Mouse (Mus musculus): ENCODE results near the gene Nudt8.
"Not testable (repeated sequence)": the region's sequence is repeated elsewhere in the genome, so short reads cannot be mapped to it uniquely, and the experiment has no call there.

Nudt8 gene

DNA sequence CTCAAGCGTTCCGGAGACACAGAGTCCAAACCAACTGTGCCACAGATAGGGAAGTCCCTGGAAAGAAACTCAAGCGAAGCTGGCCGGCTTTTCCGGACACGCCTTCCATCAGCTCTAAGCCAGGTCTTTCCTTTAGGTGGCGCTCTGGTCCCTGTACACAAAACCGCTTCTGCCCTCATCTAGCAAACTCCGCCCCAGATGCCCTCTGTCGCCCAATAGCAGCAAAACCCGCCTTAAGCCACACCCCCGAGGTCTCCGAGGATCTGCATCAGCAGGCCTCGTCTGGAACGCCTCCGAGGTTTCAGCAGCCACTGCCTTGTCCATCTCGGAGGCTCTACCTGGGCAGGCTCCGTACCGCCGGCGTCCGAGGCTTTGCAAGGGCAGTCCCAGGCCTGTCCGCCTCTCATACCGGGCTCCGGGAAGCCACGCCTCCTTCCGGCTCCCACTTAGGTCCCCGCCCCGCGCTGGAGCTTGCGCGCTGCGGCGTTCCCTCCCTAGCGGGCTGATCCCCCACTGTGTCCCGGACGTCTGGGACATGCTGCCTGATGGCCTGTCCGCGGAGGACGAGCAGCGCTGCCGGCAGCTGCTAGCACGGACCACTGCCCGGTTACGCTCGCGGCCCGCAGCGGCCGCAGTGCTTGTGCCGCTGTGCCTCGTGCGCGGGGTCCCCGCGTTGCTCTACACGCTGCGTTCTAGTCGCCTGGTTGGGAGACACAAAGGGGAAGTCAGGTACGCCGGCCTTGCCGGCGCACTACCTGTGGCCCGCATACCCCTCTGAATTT is at the start of gene Nudt8, which contains the start of gene Gm49405:
Nudt8 (plus strand) TSS at position 462 of the 782 bp plus-strand sequence.
Gm49405 (plus strand) TSS at position 508 of the 782 bp plus-strand sequence.
- DNase-seq = peak; percentile 98

DNA sequence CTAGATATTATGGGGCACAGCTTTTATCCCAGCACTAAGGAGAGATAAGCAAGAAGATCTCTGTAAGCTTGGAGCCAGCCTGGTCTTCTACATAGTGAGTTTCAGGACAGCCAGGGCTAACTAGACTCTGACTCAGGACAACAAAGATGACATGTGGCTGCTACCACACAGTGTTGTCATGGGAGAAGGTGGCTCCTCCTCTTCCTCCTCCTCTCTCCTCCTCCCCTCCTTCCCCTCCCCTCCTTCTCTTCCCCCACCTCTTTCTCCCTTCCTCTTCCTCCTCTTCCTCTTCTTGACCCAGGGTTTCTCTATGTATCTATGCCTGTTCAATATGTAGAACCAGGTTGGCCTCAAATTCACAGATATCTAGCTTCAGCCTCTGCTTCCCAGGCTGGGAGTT is 48.9 kb upstream of the Nudt8 start:
- DNase-seq = no peak

- no peak for DNase-seq
These were observed 48.3 kb upstream of the Nudt8 start for GRCm38 (mm10) chr19:3952099-3952498.

- no peak for DNase-seq
These were observed 45.3 kb upstream of the Nudt8 start for GRCm38 (mm10) chr19:3955033-3955432.

GRCm38 (mm10) chr19:3955804-3956203 is 44.6 kb upstream of the Nudt8 start:
- DNase-seq = no peak

DNA sequence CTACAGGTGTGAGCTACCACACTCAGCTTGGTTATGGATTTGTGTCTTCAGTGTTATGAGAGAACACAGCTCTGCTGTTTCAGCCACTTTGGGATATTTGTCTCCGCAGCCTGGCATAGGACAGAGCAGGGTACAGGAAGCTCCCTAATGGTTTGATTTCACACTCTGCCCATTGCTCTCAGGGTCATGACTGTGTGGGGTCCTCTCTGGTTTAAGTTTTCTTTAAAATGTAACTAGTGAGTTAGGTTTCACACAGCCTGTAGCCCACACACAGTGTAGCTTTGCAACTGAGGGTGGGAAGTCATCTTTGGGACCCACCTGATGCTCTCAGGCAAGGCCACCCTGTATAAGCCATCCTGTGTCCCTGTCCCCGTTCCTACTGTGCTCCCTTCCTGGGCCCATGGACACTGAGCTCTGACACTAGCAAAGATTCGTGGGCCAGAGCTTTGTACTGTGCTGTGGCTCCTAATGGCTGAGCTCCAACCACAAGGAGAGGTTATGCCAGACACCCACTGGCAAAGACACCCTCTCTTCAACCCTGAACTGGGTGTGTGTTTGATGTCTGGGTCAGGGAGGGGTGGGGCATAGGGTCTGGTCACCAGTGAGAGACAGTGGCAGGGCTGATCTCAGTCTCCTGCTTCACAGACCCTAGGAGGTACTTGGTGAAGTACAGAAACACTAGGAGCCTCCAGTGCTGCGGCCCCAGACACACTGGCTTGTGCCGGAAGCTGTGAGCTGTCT is 42.9 kb upstream of the Nudt8 start:
- peak; percentile 19 for DNase-seq

DNA sequence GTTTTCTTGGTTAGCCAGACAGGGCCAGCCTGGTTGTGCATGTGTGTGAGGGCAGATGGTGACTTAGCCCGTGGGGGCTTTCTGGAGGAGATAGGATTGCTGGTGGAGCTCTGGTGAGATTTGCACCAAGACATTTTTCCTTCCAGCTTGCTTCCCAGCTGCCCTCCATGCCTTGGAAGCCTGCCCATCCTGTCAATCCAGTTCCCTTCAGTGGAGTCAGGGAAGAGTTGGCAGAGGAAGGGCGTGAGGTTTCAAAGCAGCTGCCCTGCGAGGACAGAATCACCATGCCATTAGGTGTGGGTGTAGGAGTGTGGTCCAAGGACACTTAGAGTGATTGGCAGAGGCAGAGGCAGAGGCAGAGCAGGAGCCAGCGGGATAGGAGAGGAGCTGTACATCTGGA is 41.9 kb upstream of the Nudt8 start, which contains the start of gene Aldh3b3:
Aldh3b3 (plus strand) TSS at position 176 of the 400 bp plus-strand sequence.
- peak; percentile 26 for DNase-seq

DNA sequence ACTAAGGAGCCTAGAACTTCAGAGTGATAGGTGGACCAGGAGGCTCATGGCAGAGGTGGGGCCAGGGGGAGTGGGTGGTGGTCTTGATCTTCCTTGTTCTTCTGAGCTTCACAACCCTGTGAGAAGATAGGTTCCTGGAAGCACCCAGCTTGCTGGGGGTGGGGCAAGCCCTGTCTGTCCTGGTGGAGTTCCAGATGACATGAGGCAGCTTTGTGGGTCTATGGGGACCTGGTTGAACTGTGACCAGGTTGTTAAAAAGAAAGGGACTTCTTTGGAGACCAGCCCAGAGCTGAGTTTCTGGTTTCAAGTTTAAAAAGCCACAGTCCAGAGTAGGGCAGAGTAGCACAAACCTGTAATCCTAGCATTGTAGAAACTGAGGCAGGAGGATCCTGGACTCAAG is 41.4 kb upstream of the Nudt8 start:
- DNase-seq = peak; percentile 49

GRCm38 (mm10) chr19:3960211-3960610 is 40.2 kb upstream of the Nudt8 start:
- no peak for DNase-seq

- DNase-seq = not testable (repeated sequence)
These were observed 38.6 kb upstream of the Nudt8 start for GRCm38 (mm10) chr19:3961805-3962204.

DNA sequence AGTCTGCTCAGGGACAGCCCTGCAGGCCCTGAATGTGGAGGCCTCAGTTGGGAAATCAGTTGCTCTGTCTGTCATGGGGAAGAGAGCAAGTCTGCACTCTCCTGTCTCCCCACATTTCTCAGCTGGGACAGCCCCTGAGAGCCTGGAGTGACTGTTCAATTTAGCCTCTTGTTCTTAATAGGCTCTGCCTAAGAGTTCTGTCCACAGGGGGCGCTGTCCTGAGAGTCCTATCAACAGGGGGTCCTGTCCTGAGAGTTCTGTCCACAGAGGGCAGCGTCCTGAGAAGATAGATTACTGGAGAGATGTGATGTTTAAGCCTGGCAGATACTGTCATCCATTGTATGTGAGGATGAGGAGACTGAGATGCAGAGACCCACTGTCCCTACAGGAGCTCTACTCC is 37.9 kb upstream of the Nudt8 start:
- DNase-seq = no peak

- no peak for DNase-seq
These were observed 36.4 kb upstream of the Nudt8 start for GRCm38 (mm10) chr19:3964030-3964429.

GRCm38 (mm10) chr19:3966330-3967075 is 33.9 kb upstream of the Nudt8 start:
- DNase-seq = no peak

DNA sequence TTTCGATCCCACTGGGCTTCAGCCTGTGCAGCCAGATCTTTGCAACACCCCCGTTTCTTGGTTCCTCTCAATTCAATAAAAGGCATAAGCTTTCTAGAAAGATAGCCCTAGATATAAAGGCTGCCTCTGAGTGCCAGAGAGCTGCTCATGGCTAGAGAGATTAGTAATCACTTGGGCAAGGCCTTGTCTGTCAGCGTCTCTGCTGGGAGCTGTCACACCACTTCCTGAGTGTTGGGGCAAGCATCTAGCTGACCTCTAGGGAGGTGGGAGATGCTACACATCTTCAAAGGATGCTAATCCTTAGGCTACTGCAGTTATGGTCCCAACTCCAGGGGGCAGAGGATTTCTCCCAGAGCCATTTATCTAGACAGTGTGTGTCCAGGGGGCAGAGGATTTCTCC is 33.1 kb upstream of the Nudt8 start:
- DNase-seq = no peak

- DNase-seq = no peak
These were observed 28.2 kb upstream of the Nudt8 start, which contains the start of gene Aldh3b2 for GRCm38 (mm10) chr19:3972229-3972628. Gene Aldh3b2 (plus strand): TSS chr19:3972328.

DNA sequence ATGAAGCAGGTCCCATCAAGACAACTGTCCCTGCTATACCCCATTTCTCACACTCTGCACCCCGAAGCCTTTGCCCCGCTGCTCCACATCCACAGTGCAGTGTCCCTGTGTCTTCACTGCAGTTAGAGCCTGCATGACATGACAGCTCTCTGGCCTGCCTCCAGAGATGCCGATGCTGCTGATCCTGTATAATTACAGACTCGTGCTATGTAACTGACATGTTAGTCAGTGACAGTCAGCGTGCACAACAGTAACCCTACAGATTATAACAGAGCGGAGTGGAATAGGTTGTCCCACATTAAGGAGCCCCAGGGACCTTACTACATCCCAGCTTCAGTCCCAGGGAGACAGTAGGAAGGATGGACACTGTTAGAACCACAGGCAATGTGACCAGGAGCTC is 25.8 kb upstream of the Nudt8 start:
- DNase-seq = not testable (repeated sequence)

DNA sequence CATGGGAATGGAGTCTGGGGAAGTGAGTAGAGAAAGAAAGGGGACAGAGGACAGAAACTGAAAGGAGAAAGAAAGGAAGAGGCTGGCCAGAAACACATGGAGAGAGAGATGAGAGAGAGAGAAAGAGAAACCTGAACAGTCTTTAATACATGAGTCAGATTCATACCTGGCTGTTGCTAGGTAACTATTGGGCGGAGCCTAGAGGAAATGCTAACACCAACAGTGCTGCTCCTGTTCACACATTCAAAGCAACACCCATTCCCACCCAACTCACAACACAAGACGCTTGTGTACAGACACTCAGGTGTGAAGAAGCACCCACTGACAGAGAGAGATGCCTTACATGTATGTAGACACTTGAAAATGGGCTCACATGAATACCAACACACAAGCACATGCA is 24.5 kb upstream of the Nudt8 start:
- DNase-seq = no peak

DNA sequence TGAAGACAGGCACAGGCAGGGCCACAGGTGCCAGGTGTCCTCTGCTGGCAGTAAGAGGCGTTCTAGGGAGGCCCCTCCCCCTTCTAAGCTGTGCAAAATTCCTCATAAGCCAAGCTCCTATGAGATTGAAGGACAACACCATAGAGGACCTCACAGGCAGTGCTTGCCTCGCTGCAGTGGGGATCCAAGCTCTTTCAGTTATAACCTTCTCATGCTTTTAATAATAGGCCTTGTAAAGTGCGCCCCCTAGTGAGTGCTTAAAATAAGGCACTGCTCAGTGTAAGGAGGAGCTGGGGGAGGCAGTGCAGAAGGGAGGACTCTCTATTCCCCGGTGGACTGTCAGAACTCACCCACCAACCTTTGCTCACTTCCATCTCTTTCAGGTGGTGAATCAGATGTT is 20.1 kb upstream of the Nudt8 start:
- DNase-seq = peak; percentile 88

DNA sequence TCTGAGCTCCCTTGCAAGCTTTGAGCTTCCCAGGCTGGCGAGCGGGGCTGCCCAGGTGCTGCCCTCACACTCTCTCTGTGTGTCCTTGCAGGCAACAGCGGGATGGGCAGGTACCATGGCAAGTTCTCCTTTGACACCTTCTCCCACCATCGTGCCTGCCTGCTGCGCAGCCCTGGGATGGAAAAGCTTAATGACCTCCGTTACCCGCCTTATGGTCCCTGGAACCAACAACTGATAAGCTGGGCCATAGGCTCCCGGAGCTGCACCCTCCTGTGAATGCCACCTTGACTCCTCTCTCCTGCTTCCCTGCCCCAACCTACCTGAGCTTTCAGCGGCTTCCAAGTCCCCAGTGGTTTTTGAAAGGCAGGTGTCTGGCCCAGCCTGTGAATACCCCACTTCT is 19.5 kb upstream of the Nudt8 start:
- DNase-seq = no peak

DNA sequence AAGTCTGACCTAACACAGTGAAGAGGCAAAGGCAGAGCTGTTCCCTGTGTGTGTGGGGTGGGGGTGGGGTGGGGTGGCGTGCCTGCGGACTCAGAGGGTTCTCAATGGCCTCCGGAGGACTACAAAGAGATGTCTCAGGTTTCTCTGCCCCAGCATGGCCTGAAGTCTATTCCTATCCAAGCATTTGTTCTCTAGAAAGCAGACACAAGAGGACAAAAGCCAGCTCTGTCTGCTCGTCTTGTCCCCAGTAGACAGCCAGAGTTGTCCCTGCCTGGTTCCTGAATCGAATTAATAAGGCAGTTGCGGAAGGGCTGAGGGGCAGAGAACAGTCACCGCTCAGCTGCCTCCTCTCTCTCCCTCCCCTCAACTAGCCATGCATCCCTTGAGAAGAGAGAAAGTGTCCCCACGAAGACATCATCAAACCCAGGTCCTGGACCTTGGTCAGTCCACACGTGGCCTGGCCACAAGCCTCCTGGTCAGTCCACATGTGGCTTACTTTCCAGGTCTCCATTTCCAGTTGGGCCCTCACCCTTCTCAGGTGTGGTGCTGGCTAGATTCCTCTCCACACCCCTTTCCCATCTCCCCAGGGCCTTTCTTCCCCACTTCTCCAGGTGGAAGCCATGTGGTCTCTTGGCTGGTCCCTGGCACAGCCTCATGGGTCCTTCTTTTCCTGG is 16.7 kb upstream of the Nudt8 start:
- no peak for DNase-seq

DNA sequence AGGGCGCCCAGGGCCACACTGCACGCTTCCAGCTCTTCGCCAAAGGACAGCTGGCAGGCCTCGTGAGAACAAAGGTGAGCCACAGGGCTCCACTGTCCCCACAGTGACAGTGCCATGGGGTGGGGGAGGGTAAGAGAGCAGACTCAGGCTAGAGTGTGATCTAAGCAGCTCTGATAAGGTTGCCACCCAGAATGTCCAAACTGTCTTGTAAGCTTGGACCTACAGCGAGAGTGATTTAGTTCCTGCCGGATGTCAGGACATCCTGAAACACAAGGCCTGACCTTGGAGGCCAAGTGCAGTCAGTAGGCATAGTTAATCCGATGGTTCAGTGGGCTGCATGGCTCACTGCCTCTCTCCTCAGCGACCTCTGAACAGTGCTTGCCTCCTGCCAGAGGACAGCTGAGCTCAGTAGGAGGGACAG is 15.1 kb upstream of the Nudt8 start:
- DNase-seq = peak; percentile 90

- DNase-seq = peak; percentile 97
These were observed 14.0 kb upstream of the Nudt8 start, which contains the start of gene Acy3 for GRCm38 (mm10) chr19:3986334-3986733. Gene Acy3 (plus strand): TSS chr19:3986570.

DNA sequence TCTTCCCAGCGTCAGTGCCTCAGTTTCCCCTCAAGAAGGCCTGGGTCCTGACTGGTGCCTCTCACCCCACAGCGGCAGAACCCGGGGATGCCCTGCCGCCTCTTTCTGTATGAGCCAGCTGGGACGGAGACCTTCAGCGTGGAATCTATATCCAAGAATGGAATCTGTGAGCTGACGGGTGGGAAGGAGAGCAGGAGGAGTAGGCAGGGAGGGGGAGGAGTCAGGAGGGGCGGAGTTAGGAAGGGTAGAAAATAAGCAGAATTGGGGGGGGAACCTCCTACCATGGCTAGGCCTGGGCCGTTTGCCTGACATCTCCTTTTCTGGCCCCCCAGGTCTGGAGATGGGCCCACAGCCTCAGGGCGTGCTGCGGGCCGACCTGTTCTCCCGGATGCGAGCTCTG is 12.3 kb upstream of the Nudt8 start:
- no peak for DNase-seq
